Mouse (Mus musculus) adrenal gland, postnatal 10 days (tissue): Measurements from ENCODE around the gene Rnf113a1. TPM values are rescaled to one million over a fixed set of nuclear protein-coding genes. Genes with fewer than 3 reads are reported as not detected.
"Not testable (repeated sequence)": the region's sequence is repeated elsewhere in the genome, so short reads cannot be mapped to it uniquely, and the experiment has no call there.

Experiments used
- DNase-seq: peaks from one replicate; pipeline ENCODE4 v3.0.0; 2021; ENCODE audit warnings: mixed read lengths
- long read RNA-seq, 2 experiments: library from polyadenylated mRNA; stranded (forward); transcript quantifications; one replicate each; pipeline ENCODE4 v2.0.0; 2021
- total RNA-seq, 2 experiments: library from RNA; stranded (reverse); gene quantifications; 2 replicates each; pipeline ENCODE4 v1.2.3; 2021

Rnf113a1 gene
- total RNA-seq: 1 to 10 TPM; 4.3 to 4.6 TPM
- long read RNA-seq, experiment 1, transcript Rnf113a1-201 (1 exons, 1,223 nt): major isoform, 7 of 7 reads
- long read RNA-seq, experiment 1, partial matches to known transcripts: 0 of 7 reads
- long read RNA-seq, experiment 1, other reads (novel, unspliced or antisense): 0 of 7 reads
- long read RNA-seq, experiment 2, partial matches to known transcripts: 0 of 4 reads
- long read RNA-seq, experiment 2, other reads (novel, unspliced or antisense): 0 of 4 reads

DNA sequence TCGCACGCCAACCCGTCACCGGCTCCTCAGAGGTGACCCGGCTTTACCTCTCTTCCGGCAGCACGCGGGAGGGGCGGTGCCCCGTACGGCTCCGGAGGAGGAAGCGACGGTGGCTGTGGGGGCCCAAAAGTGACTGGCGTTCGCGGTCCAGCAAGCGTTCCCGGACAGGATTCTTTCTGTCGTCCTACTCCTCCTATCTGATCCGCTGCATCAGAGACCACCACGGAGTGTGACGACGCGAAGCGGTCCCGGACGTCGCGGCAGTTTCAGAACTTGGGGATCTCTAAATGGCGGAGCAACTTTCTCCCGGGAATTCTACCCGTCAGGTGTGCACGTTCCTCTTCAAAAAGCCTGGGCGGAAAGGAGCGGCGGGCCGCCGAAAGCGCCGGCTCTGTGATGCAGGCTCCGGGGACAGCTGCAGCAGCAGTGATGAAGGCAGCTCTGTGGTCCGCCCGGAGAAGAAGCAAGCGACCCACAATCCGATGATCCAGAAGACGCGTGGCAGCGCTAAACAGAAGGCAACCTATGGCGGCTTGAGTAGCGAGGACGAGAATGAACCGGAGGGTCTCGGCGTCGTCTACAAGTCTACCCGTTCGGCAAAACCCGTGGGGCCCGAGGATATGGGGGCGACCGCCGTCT, at the start of gene Rnf113a1, which contains the start of gene Ndufa1:
Gene Rnf113a1 (plus strand): TSS at position 141 of the 639 bp plus-strand sequence.
Gene Ndufa1 (minus strand): TSS at position 59 of the 639 bp plus-strand sequence.
- peak; percentile 90 for DNase-seq

DNA sequence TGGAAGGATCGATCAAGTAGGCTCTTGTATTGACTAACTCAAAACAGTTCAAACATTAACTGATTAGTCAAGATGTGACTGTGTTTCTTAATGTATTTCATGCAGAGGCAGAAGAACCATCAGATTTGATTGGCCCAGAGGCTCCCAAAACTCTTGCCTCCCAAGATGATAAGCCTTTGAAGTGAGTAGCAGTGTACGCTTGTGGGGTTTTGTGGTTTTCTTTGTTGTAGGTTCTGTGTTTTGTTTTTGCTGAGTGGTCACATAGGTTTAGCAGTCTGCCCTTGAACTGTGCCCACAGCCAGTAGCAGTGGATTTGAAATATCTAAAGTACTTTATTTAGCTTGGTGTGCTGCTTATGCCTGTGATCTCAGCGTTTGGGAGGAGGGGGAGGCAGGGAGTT, 49.3 kb upstream of the Rnf113a1 start:
- no peak for DNase-seq

DNA sequence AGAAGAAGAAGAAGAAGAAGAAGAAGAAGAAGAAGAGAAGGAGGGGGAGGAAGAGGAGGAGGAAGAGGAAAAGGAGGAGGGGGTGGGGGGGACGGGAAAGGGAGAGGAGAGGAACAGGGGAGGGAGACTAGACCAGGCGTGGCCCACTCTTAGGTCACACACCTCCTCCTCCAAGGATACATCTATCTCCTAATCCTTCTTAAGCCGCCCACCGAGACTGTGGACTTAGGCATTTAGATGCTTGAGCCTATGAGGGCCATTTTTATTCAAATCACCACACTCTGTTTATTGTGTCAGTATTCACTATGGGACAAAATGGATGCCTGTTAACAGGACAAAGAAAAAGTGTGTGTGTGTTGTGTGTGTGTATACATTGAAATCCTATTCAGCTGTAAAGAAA, 46.5 kb upstream of the Rnf113a1 start:
- not testable (repeated sequence) for DNase-seq

DNA sequence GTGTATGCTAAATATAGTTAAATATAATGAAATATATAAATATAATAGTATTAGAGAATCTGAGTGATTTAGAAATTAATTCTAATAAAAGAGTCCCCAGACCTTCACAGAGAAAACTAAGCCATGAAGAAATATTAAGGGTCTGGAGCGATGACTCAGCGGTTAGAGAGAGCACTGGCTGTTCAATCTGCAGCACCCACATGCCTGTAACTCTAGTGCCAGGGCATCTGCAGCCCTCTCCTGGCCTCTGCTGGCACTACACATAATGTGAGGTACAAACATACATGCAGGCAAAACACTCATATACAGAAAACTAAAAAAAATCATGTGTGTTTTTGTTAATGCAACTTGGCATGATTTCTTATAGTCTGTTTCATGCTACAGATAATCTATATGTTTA, 46.1 kb upstream of the Rnf113a1 start:
- peak; percentile 42 for DNase-seq

DNA sequence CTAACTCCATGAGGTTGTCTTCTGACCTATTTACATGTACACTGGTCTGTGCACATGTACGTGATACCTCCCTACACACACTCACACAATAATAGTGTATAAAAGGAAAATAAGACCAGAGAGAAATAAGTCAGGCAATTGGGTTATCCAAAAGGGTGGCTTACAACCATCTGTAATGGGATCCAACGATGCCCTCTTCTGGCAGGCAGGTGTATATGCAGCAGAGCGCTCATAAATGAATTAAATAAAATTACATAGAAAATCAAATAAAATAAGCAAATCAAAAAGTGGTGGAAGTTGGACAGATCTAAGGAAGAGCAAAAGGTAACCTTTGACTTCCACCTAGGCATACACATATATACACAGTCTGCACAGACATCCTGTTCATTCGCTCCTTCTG, 33.2 kb upstream of the Rnf113a1 start:
- DNase-seq: peak; percentile 4

DNA sequence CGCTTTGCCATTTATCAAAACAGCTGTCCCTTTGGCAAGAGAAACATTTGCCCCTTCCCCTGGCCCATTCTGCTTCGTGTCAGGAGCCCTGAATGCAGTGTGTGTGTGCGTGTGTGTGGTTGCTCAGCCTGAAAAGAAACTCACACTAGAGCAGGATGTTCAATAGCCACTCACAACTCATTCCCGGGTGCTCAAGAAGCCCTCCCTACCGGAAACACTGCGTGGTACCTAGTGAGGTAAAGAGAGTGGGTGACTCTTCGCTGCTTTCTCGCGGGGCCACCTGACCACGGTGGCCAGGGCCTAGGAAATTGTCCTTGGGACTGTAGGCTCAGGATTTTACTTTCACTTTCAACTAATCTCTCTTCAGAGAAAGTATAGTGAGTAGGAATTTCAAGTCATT, 29.9 kb upstream of the Rnf113a1 start:
- no peak for DNase-seq

DNA sequence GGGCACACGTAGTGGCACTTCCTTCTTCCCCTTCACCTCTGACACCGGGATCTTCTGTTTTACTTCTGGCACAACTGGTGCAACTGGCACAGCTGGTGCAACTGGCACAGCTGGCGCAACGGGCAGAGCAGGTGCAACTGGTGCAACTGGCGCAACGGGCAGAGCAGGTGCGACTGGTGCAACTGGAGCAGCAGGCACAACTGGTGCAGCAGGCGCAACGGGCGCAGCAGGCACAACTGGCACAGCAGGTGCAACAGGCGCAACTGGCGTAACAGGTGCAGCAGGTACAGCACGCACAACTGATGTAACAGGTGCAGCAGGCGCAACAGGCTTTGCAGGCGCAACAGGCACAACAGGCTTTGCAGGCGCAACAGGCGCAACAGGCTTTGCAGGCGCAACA, 27.9 kb upstream of the Rnf113a1 start:
- DNase-seq: no peak

DNA sequence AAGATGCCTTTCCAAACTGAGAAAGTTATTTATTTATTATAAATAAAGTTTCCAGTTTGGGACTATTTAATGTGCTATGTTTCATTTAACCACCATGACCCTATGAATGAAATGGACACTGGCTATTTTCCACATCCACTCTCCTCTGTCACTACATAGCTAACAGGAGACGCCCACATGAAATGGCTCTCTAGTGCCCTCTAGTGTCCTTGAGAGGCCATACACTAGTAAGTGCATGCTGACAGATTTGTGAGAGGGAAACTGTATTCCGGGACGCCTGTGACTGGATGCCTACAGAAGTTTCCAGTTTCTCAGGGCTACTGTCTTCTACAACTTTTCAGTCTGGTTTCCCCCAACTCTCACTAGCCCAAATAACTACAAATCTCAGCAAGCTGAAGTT, 24.0 kb upstream of the Rnf113a1 start:
- peak; percentile 39 for DNase-seq

DNA sequence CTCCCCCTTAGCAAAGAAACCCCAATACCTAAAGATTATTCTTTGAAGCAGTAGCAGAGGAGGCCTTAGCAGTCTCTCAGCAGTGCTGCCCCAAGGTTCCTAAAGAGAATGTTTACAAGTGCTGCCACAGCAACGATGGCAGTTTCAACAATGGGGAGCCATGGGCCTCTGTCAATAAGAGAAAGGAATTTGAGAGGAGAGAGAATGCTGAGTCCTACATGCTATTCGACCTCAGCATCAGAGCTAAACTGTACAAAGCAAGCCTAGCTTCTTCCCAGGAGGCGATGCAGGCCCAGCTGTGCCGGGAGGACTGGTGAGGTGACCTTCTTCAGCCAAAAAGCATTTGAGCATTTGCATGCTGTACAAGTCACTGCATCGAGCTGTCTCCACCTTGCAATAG, 22.3 kb upstream of the Rnf113a1 start, which contains the start of gene Akap14:
Gene Akap14 (minus strand): TSS at position 101 of the 400 bp plus-strand sequence.
- no peak for DNase-seq

DNA sequence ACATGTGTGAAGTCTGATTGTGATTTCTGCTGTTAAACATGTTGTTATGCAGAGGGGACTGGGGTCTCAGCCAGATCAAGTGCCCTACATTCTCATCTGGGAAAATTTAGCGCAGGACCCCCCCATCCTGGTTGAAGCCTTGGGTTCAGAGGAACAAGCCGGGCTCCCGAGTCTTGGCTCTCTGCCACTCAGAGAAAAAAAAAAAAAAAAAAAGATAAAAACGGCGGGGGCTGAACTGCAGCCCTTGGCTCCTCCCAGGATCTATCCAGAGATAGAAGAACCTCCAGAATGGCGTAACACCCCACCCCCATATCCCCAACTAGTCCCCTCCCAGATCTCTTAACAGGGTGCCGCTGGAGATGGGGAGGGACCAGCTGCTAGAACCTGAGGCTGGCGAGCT, 6.6 kb upstream of the Rnf113a1 start:
- DNase-seq: not testable (repeated sequence)

DNA sequence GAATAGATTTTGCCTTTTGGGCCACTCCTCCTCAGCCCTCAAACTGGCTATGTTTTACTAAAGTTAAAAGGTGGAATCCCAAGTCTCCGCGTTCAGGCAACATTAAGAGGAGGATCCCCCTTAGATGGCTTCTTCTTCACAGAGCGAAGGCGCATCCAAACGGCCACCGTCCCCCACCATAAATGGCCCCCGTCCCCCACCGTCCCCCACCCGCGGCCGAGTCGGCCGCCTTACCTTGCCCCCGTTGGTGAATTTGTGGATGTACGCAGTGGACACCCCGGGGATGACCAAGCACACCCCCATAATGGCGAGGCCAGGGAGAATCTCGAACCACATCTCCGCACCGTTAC, 315 bp upstream of the Rnf113a1 start:
- DNase-seq: no peak

DNA sequence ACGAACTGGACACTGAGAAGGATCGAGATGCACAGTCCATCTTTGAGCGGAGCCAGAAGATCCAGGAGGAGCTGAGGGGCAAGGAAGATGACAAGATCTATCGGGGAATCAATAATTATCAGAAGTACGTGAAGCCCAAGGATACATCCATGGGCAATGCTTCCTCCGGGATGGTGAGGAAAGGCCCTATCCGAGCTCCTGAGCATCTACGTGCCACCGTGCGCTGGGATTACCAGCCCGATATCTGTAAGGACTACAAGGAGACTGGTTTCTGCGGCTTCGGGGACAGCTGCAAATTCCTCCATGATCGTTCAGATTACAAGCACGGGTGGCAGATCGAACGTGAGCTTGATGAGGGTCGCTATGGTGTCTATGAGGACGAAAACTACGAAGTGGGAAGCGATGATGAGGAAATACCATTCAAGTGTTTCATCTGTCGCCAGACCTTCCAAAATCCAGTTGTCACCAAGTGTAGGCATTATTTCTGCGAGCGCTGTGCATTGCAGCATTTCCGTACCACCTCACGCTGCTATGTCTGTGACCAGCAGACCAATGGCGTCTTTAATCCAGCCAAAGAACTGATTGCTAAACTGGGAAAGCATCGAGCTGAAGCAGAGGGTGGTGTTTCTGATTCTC, 817 bp downstream of the Rnf113a1 start:
- no peak for DNase-seq

DNA sequence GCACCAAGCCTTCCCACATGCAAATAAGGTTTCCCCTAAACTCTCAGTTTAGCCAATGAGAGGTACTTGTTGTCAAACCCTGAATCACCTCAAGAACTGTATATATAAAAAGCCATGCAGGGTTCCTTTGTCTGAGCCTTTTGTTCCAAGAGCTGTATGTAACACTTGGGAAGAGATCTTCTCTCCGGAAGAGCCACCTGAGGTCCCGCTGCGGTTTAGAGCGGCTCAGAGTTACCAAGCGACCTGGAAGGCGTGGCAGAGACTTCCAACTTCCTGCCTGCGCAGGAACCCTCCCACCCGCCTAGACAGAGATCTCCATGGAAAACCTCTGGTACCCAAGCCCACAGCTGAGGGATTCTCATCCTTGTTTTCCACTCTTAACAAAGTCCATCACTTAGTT, 7.6 kb downstream of the Rnf113a1 start:
- no peak for DNase-seq

DNA sequence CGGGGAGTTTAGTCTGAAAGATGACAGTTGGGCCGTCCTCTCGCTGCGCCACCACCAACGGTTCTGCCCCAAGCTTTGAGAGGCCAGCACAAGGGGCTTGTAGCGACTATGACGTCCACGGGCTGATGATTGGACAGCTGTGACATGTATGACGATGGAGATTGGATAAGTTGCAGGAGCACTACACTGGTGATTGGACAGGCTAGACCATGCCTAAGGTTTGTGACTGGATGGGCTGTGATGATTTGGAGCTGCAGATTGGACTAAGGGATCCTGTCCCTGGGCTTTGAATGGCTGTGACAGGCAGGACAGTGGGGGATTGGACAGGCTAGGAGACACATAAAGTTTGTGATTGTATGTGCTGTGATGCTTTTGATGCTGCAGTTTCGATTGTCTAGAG, 19.9 kb downstream of the Rnf113a1 start, which contains the start of gene Gm9:
Gene Gm9 (minus strand): TSS at position 101 of the 400 bp plus-strand sequence.
- DNase-seq: no peak

DNA sequence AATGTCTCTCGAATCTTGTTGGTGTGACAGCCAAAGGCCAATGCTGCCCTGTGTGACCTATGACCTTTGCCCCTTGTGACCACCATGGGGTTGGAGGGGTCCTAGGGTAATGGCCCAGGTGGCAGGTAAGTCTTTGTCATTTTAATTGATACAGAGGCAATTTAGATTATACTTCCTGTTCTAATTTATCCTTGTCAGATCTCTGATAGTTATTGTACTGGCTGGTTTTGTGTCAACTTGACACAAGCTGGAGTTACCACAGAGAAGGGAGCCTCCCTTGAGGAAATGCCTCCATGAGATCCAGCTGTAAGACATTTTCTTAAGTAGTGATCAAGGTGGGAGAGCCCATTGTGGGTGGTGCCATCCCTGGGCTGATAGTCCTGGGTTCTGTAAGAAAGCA, 31.1 kb downstream of the Rnf113a1 start, which contains the start of gene Rhox1:
Gene Rhox1 (minus strand): TSS at position 101 of the 400 bp plus-strand sequence.
- not testable (repeated sequence) for DNase-seq

Other genes with a start within 250 kb of the Rnf113a1 start
- 10 to 100 TPM; 15.8 to 22.4 TPM for gene Sept6, start 199.5 kb upstream of the Rnf113a1 start, total RNA-seq
- gene Sowahd, start 142.4 kb upstream of the Rnf113a1 start, total RNA-seq: under 1 TPM; 0.27 to 0.30 TPM
- 100 to 1,000 TPM; 694 to 724 TPM for gene Rpl39, start 105.8 kb upstream of the Rnf113a1 start, total RNA-seq
- 10 to 100 TPM; 11.9 to 18.6 TPM for gene Upf3b, start 80.9 kb upstream of the Rnf113a1 start, total RNA-seq
- 10 to 100 TPM; 12.6 to 16.1 TPM for gene Nkap, start 64.5 kb upstream of the Rnf113a1 start, total RNA-seq
- gene Akap14, start 22.4 kb upstream of the Rnf113a1 start, total RNA-seq: not detected
- 100 to 1,000 TPM; 559 to 592 TPM for gene Ndufa1, start 82 bp upstream of the Rnf113a1 start, total RNA-seq
- not detected for gene Gm9, start 19.8 kb downstream of the Rnf113a1 start, total RNA-seq
- not detected for gene Rhox1, start 31.0 kb downstream of the Rnf113a1 start, total RNA-seq
- gene Rhox2a, start 53.7 kb downstream of the Rnf113a1 start, total RNA-seq: not detected
- not detected for gene Rhox3a, start 58.7 kb downstream of the Rnf113a1 start, total RNA-seq
- gene Rhox4a, start 74.1 kb downstream of the Rnf113a1 start, total RNA-seq: not detected
- gene Rhox3a2, start 188.8 kb downstream of the Rnf113a1 start, total RNA-seq: not detected
- not detected for gene Rhox4a2, start 199.6 kb downstream of the Rnf113a1 start, total RNA-seq
- gene Rhox2b, start 220.8 kb downstream of the Rnf113a1 start, total RNA-seq: not detected
- not detected for gene Rhox4b, start 241.2 kb downstream of the Rnf113a1 start, total RNA-seq